Comparison of ENCODE assay signal across 14 mouse cellular contexts in the genomic region with DNA sequence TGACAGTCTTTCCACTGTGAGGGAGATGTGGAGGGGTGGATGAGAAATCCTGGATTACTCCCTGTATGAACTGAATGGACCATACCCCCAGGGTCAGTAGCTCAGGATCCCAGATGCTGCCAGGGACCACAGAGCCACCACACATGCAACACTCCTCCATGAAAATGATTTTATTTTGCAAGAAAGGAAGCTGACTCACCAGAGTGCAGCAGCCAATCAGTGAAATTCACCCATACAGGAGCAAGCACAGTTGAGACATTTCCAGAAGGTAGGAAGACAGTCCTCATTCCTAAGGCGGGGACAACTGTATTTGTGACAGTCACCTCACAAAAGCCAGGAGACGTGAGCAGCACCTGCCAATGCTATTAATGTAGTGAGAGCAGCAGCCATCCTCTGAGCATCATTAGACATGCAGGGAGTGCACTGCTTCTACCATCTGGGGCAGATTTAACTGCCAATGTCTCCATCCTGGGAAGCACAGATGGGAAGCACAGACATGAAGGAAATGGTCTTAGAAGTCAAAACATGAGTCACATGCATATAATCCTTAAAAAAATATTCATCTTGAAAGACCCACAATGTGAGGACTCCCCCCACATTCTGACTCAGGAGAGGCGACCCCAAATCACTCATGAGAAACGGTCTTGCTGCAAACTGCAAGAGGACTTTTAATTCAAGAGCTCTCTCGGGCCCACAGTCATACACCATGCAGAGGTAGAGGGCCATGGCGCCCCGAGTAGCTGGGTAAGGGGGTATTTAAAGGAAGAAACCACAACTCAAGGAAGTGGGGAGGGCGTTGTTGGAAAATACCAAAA. TPM values are rescaled to one million over a fixed set of nuclear protein-coding genes. Genes with fewer than 3 reads are reported as not detected.
DNase-seq lines count a peak whose midpoint lies in the region; ATAC-seq and TF ChIP-seq lines count a peak whose summit lies in the region.
"Not testable (repeated sequence)": the region's sequence is repeated elsewhere in the genome, so short reads cannot be mapped to it uniquely, and the experiment has no call there.
"Had no signal": no experiment of that assay in that cellular context is flagged by ENCODE, and none has a peak within 500 bp of the region (broad histone marks: within the 10 kb centered on the region; RNA-seq: fewer than 3 reads in every experiment).

No protein-coding gene starts in this region.

- not testable (repeated sequence) for TF ChIP-seq CTCF in C2C12 (IDR thresholded peaks at IDR 0.05; ENCODE audit: control insufficient read depth, insufficient read depth, insufficient read length); cortical plate, adult 2 months (IDR thresholded peaks at IDR 0.05; ENCODE audit: extremely low read depth, insufficient read depth, low read length)

- H3K79me2 ChIP-seq in C2C12 (ENCODE audit: control insufficient read depth, insufficient read depth) = not testable (repeated sequence)

- H3K79me3 ChIP-seq in C2C12 (ENCODE audit: low read depth) = not testable (repeated sequence)

- TF ChIP-seq POLR2A in cortical plate, adult 2 months (IDR thresholded peaks at IDR 0.05; ENCODE audit: extremely low read depth, insufficient read depth, low read length) = not testable (repeated sequence)

- not testable (repeated sequence) for H3ac ChIP-seq in C2C12 (ENCODE audit: control insufficient read depth, insufficient read length, low read depth)

- H3K27ac ChIP-seq in cortical plate, adult 2 months (ENCODE audit: insufficient read depth, low read length) = 0 out of 2 replicates have a peak overlapping the region, but pooled peaks have one; percentile 53

- not testable (repeated sequence) for H3K4me1 ChIP-seq in cortical plate, adult 2 months (ENCODE audit: control insufficient read depth, insufficient read depth, low read length)

- peak; percentile 87 for ATAC-seq in frontal cortex, adult (ENCODE audit: low TSS enrichment)

- DNase-seq in ZHBTc4 (ENCODE audit: low read depth, low spot score) = peak; percentile 58
- peak; percentile 19 to 75 for DNase-seq in layer of hippocampus, adult 18-20 months (ENCODE audit: low spot score in 2 of 2)
- DNase-seq in left cerebral cortex, postnatal 25 days (ENCODE audit: low spot score in 2 of 2) = peak; percentile 27 to 68
- DNase-seq in right cerebral cortex, postnatal 10 days (ENCODE audit: low spot score in 2 of 2) = peak; percentile 30 to 64

- H3K36me3 ChIP-seq in C2C12 (ENCODE audit: control insufficient read depth, insufficient read depth) = not testable (repeated sequence)

- intact Hi-C loops in left cerebral cortex, postnatal 25 days (cut with DNase I) = not testable (repeated sequence)

- not testable (repeated sequence) for H3K27me3 ChIP-seq in C2C12 (ENCODE audit: control insufficient read depth, insufficient read depth, insufficient read length)

- H3K4me3 ChIP-seq in C2C12 (ENCODE audit: insufficient read depth, poor library complexity, severe bottlenecking); cortical plate, adult 2 months (ENCODE audit: insufficient read depth, low read length): not testable (repeated sequence)

TF ChIP-seq in C2C12, 6 proteins besides CTCF, POLR2A, EP300 and RAD21:
- peak; percentile 19 for TF ChIP-seq CEBPB (IDR thresholded peaks at IDR 0.05; ENCODE audit: low read depth)

RNA-seq across cellular contexts. Expression of a gene that starts 9.7 kb away (rescaled TPM):
- polyA plus RNA-seq in C2C12 (2012; fragmentation: generic; extraction: Trizol) = 86.9 TPM
- polyA plus RNA-seq in cortical plate, adult 2 months (2012; rRNA removed) = 673 and 704 TPM in 2 replicates
- 100 to 1,000 TPM; 905 to 926 TPM for total RNA-seq in layer of hippocampus, adult 18-20 months (2021)
- 100 to 1,000 TPM; 884 to 895 TPM for total RNA-seq in left cerebral cortex, postnatal 25 days (2021)

RNA-seq across cellular contexts. Expression of a gene that starts 30.0 kb away (rescaled TPM):
- 39.8 TPM for polyA plus RNA-seq in C2C12 (2012; fragmentation: generic; extraction: Trizol)
- 1.1 and 1.3 TPM in 2 replicates for polyA plus RNA-seq in cortical plate, adult 2 months (2012; rRNA removed)
- total RNA-seq in layer of hippocampus, adult 18-20 months (2021) = 1 to 10 TPM; 2.5 to 3.9 TPM
- total RNA-seq in left cerebral cortex, postnatal 25 days (2021) = 1 to 10 TPM; 3.6 to 4.4 TPM
- polyA plus RNA-seq: adrenal gland, adult 2 months had no signal

RNA-seq across cellular contexts. Expression of a gene that starts 39.8 kb away (rescaled TPM):
- not detected for polyA plus RNA-seq in C2C12 (2012; fragmentation: generic; extraction: Trizol)
- 0.08 TPM in 1 of 2 replicates, not detected in the other for polyA plus RNA-seq in cortical plate, adult 2 months (2012; rRNA removed)
- not detected for total RNA-seq in layer of hippocampus, adult 18-20 months (2021)
- total RNA-seq in left cerebral cortex, postnatal 25 days (2021) = not detected
- total RNA-seq: monocyte, adult 5-6 weeks had no signal
- polyA plus RNA-seq: adrenal gland, adult 2 months; forebrain, embryonic 10.5 days; hindbrain, embryonic 10.5 days; midbrain, embryonic 11.5 days; neural tube, embryonic 11.5 days had no signal

RNA-seq across cellular contexts. Expression of a gene that starts 48.8 kb away (rescaled TPM):
- not detected for polyA plus RNA-seq in C2C12 (2012; fragmentation: generic; extraction: Trizol)
- polyA plus RNA-seq in cortical plate, adult 2 months (2012; rRNA removed) = 0.15 TPM in 1 of 2 replicates, not detected in the other
- total RNA-seq in layer of hippocampus, adult 18-20 months (2021) = not detected
- not detected for total RNA-seq in left cerebral cortex, postnatal 25 days (2021)
- total RNA-seq: monocyte, adult 5-6 weeks had no signal
- polyA plus RNA-seq: forebrain, embryonic 10.5 days; hindbrain, embryonic 10.5 days; liver, embryonic 14.5 days; midbrain, embryonic 11.5 days; neural tube, embryonic 11.5 days had no signal
